Mouse (Mus musculus) urinary bladder, postnatal 10 days (tissue): Measurements from ENCODE around the gene Fbxl13.

ENCODE experiments used
- DNase-seq: peaks from one replicate; pipeline ENCODE4 v3.0.0; 2022; ENCODE audit warnings: low spot score

The Fbxl13 gene

DNA sequence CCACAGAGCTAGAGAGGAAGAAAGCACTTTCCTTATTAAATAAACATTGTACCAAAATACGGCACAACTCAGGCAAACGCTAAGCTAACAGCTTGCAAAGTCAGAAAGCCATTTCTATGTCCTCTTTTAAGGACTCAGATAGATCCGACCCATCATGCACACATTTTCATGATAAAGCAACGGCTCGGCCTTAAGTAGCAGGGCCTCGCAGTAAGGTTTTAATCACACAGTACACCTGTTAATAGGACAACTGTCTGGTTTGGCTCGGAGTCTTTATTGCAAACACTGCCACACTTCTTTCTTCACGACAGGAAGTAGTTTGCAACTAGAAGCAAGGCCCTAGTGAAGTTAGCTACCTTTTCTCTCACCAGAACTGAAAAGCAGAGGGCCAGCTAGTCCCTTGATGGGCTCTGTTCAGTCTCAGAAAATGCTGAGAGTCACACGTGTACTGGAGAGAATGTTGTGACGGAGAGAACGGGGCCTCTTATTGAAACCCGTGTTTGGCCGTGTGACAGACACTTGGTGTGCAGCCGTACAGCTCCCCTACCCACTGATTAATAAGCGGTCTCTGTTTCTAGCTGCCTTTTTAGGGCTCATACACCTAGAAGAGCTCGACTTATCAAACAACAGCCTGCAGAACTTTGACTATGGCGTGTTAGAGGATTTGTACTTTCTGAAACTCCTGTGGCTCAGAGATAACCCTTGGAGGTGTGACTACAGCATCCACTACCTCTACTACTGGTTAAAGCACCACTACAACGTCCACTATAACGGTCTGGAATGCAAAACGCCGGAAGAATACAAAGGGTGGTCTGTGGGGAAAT is 70.8 kb downstream of the Fbxl13 start:
- no peak for DNase-seq

DNA sequence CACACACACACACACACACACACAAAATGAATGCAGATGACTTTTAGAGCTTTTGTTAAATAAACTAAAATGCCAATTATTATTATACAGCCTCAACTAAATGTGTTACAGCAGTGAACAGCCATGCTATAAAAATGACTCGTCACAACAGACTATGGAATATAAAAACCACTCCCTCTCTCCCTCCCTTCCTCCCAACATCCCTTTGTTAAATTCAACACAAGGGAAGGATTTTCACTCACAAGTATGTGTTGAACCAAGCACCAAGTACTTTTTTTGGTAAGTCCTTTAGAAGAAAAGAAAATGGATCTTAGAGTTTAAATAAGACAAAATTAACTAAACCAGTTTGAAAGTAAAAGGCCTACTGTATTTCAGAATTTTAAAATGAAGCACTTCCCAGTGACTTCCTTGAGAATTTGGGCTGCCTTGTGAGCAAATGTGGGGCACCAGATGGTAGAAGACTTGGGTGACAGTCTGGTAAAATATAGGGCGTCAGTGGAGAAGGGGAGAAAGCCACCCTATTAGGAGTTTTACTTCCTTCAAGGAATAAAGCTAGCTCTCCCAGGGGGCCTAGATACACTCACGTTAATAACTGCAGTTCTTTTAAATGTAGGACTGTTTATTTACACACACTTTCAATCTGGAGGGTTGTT is 72.5 kb downstream of the Fbxl13 start:
- no peak for DNase-seq

DNA sequence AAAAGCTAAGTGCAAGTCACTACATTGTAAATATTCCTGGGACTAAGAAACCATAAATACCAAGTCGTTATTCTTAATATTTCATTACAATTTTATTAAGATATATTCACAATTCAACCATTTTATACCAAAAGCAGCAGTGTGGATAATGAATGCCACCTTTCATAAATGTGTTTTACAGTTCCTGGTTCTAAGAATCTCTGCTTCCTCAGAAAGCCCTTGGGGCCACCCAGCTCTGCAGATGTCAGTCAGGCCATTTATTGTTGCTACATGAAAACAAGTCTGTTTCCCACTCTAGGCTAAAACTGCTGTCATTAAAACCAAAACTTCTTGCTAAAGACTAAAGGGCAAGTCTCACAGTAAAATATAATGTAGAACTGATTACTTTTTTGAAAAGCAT is 77.7 kb downstream of the Fbxl13 start:
- DNase-seq = no peak

DNA sequence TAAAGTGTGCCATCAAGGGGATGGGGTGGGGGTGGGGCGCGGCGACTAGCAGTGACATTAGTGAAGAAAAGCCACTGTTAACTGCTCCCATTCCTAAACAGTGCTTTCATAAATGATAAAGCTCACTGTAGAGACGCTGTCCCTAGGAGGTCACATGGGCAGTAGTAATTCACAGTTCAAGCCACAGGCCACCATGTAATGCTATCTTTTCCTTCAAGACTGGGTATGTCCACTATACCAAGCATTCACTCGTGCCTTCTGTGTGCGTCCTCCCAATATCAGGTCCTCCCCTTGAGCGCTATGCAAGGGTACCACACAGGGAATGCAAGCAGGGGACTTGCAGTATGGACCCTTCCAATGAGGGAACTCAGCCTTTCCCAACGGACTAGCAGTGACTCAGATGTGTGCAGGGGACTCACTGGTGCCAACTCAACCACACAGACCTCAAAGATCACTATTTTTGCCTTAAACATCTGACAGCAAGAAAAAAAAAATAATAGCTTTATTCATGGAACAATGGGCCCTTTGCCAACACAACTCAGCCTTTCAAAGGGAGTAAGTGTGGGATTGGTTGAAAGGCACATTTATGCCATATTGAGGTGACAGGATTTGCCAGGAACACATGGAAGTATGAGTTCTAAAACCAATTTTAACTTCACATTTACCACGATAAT is 79.9 kb downstream of the Fbxl13 start:
- no peak for DNase-seq

GRCm38 (mm10) chr5:21563936-21564335 is 81.5 kb downstream of the Fbxl13 start:
- no peak for DNase-seq

DNA sequence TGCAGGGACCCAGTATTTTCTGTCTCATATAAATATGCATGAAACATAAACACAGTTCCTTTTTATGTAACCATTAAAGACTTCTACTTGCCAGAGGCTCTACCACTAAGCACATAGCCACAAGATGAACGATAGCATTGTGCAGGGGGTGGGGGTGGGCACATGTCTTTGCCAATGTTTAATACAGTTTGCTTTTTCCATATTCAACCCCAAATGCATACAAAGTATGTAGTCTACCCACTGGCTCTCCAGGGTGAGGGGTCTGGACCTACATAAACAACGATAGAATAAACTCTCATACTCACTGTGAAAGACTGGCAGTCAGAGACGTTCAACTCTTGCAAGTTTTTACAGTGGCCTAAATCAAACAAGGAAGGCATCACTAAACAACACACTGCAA is 88.9 kb downstream of the Fbxl13 start:
- DNase-seq = no peak

DNA sequence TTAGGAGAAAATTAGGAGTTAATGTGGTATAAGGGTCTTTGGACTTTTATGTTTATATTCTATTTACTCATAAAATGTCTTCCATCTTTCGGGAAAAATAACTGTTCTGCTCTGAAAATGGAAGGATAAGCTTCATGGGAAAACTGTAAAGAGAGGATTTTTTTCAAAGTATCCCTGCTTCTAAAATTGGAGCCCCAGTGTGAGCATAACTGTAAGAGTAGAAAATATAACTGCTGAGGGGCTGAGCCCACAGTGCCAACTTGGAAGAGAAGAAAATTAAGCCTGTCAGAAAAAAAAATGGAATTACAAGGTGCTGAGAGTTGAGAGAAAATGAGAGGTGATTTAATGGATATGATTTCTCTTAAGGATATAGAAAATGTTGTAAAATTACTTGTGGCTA is 90.7 kb downstream of the Fbxl13 start:
- DNase-seq = no peak

- no peak for DNase-seq
Observed at GRCm38 (mm10) chr5:21553685-21554084, 91.7 kb downstream of the Fbxl13 start.

DNA sequence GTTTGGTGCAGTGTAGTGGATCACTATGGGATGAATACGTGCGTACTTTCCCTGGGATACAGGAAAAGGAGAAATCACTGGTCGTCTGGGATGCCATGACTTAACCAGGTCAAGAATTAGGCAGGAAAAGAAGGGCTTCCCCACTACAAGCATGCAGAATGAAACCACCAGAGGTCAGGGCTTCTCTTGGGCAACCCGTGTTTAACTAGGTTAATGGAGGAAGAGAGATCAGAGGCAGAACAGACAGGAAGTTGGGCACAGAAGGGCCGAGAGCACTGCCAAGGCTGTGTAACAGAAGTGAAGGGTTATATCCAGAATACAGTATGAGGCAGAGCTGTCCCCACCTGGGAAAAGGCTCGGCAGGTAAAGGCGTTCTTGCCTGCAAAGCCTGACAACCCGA is 98.4 kb downstream of the Fbxl13 start:
- no peak for DNase-seq

- no peak for DNase-seq
Observed at GRCm38 (mm10) chr5:21545786-21546185, 99.6 kb downstream of the Fbxl13 start.

DNA sequence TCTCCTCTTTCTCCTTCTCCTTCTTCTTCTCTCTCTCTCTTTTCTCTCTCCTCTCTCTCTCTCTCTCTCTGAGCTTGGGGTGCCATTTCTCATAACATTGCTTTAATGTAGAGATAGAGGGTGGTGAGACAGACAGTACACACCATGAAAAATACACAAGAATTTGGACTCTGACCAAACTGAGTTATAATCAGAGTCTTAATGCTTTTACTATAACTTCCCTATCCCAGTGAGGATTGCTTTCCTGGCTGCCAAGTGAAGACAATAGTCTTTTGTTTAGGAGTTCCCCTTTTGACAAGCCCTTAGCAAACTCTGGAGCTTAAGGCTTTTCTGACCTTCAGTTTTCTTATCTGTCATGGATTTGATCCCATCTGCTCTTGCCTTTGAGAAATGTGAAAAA is 100.2 kb downstream of the Fbxl13 start:
- no peak for DNase-seq

- no peak for DNase-seq
Observed at GRCm38 (mm10) chr5:21544821-21545220, 100.6 kb downstream of the Fbxl13 start.

DNA sequence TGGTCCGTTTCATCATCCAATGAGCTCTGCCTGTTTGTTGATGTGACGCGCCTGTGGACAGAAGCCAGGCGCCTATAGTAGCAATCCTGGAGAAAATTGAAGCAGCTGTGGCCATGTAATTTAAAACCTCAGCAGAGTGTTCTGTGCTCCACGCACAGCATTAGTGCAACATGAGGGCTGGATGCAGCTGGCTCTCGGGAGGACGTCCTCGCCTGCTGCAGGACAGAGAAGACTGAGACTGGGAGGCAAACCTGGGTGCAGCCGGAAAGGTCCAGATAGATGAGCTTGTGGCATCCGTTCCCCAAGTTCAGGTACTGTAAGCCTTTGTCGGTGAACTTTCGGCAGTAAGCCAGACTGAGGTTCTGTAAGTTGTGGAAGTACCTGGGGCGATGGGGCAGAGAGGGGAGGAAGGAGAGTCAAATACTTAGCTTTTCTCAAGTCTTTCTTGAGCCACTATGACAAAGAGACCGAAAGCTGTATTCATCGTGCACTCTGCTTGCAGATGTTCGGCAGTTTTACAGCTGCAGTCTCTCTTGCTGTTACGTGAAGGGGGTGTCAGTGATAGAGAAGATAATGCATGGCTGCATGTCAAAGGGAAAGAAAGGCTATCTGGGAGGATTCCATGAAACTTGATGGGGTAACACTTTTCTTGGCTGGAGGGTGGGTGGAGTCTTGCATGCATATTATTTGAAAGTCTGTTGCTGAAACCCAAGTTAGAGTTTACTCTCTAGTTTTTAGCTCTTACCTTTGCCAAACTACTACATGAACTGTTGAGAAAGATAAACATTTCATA is 101.8 kb downstream of the Fbxl13 start, which contains the start of gene Lrrc17:
Gene Lrrc17 (plus strand): TSS at position 151 of the 793 bp plus-strand sequence.
- no peak for DNase-seq

DNA sequence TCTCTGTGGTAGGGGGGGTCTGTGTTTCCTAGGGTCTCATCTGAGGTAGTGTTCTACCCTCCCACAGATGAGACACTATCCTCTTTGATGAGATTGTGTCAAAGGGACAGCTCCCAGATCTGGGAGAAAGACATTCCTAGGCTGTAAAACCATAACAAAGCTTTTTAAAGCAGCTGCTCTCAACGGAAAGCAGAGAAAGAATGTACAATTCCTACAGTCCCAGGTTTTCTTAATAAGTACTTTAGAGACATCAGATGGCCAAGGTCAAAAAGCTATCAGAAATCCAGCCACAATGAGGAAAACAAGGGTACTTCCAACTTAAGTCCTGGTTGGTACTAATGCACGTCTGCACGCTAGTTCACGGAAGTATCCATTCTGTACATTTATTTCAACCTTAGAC is 103.2 kb downstream of the Fbxl13 start:
- no peak for DNase-seq

DNA sequence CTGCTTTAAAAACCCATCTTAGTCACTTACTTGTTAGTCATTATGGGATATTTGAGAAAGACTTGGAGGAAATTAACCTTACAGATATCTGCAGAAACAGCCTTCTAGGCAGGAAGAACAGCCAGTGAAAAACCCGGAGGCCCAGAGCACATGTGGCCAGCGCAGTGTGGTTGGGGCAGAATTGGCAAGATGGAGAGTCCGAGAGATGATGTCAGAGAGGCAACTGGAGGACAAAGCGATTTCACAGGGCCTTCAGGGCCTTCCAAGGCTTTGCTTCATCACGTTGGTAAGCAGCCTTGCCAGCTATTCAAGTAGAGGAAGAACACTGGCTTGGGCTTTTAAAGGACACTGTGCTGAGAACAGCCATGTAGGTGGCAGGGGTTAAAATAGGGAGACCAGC is 112.5 kb downstream of the Fbxl13 start:
- DNase-seq = no peak

DNA sequence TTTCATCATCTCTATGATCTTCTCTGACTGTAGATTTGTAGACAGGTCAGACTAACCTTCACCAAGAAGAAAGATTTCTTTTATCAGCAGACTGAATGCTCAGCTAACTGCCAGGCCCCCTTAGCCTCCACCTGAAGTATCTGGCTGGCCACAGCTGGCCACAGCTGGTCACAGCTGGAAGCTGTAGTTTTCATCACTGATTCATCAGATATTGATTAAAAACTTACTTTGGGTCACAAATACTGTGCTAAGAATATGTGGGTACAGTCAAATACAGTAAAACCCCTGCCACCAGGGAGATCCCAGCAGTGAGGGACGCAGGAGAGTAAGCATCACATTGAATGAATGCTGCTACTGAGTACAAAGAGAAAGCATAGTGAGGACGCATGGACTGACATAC is 113.3 kb downstream of the Fbxl13 start:
- DNase-seq = no peak

DNA sequence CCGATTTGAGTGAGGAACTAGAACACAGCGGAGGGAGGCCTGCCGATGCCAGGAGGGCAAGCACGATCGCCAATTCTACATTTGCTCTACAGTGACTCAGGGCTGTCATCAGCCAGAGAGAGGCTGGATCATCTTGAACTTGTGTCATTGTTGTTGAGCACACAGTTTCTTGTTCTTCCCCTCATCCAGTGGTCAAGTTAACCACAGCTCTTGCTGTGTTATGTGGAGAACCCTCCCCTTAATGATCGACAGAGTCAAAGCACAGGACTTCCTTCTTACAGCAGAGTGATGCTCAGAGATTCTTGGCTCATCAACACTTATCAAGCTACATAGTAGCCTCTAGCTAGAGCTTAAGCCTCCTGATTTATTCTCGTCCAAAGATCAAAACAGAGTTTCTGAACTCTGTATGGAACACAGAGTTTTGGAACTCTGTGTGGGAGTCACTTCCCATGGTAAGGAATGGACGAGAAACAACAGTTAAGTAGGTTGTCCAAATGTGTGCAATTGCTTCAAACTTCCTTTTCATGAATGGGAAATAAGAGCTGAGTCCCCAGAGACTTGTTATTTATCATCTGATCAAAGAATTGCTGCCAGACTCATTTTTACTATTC is 116.2 kb downstream of the Fbxl13 start:
- DNase-seq = no peak

GRCm38 (mm10) chr5:21528068-21528842 is 117.2 kb downstream of the Fbxl13 start:
- DNase-seq = no peak

GRCm38 (mm10) chr5:21527488-21527911 is 117.9 kb downstream of the Fbxl13 start:
- no peak for DNase-seq

DNA sequence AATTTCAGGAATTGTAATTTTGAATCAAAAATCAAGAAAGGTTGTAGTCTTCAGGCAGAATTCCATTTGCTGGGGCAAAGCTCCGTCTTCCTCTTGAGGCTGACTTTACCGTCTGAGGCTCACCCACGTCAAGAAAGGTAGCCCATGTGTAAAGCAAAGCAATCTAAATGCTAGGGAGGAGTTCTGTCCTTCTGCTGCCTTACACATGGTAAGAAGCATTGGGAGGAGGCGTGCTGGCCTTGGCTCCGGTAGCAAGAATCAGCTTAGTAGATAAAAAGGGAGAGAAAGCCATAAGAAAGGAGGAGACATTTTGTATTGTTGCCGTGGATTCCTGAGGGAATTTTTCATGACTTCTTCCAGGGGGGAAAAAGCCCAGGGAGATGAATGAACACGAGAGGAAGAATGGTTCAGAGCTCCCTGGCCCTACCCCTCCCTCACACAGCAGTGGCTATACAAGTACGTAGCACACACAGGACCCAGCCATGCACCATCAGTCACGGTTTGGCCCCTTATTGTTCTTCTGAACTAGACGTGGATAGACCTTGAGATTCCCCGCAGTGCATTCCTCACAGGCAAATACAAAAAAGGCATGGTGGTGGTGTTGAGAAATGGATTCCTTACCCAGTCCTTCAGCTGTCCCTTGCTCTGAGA is 118.5 kb downstream of the Fbxl13 start:
- no peak for DNase-seq
